Mouse (Mus musculus) CH12F3 (cell line): ENCODE measurements around the gene Dnah12.
"Not testable (repeated sequence)": the region's sequence is repeated elsewhere in the genome, so short reads cannot be mapped to it uniquely, and the experiment has no call there.

ENCODE experiments used
- in situ Hi-C: fragments of 300-500 bp; cut with MboI; formaldehyde crosslinking; loops from 2 replicates; pipeline ENCODE4 v1.14.3; 2020; ENCODE audit warnings: low sequenced_read_pairs

Gene Dnah12

DNA sequence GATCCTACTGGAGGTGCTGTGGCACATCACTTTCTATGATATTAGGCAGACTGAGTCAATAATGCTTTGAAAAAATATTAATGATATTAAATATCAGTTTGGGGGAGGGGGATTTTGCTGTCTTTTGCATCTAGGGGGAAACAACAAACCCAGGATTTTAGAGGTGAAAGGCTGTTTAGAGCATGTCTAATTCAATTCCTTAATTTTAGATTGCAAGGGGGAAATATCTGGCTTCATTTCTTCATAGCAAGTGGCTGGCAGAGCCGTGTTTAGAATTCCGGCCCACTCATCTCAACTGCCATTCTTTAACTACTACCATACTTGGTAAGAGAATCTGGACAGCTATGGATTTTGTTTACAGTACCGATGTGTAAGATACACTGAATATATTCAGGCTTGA lies at the start of gene Dnah12:
Gene Dnah12 (plus strand): TSS at position 301 of the 400 bp plus-strand sequence.
- in situ Hi-C loops, result no loop called here

DNA sequence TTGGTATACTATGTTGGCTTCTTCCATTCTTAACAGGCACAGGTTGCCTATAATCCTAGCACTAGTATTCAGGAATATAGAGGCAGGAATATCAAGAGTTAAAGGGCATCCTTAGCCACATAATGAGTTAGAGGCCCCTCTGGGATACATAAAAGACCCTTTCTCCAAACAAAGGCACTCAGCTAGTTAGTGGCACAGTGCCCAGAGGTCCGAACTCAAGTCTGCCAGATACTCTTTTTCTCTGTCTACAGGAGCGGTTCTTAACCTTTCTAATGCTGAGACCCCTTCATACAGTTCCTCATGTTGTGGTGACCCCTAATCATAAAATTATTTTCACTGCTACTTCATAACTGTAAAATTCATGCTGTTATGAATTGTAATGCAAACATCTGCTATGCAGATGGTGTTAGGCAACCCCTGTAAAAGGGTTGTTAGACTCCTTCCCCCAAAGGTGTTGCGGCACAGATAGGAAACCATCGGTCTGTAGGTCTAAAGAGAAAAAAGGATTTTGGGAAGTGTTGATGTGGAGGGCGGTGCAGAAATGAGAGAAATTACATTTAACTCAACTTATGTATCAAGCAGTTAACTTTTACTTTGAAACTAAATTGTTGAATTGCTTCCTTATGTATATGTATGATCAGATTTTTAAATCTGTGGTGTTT lies 47.0 kb upstream of the Dnah12 start:
- in situ Hi-C loops, result no loop called here

DNA sequence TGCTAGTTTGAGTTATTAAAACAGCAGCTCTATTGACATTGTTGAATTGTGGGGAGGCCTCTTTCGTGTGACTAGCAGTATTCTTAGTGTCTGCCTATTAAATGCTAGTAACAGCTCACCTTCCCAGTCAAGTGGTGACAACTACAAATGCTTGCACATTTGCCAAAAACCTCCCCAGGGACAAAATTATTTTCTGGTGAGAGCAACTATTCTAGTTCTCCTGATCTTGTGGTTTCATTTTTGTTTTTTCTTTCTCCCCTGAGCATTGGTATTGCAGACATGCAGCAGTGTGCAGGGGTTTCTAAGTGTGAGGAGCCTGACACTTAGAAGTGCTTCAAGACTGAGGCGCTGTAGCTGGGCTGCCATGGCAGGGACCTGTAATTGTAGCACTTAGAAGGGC lies 45.3 kb upstream of the Dnah12 start:
- in situ Hi-C loops, result no loop called here

DNA sequence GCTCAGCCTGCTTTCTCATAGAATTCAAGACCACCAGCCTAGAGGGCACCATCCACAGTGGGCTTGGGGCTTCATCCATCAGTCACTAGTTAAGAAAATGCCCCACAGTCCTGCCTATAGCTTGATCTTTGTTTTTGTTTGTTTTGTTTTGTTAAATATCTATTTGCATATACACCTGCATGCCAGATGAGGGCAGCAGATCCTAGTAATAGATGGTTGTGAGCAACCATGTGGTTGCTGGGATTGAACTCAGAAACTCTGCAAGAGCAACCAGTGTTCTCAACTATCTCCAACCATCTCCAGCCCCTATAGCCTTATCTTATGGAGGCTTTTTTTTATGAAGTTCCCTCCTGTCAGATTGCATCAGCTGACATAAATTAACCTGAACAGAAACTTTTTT lies 41.2 kb upstream of the Dnah12 start:
- in situ Hi-C loops, result loop anchor here (10.0 kb wide), 1 partner anchor 157 kb away; no protein-coding TSS in a partner anchor

DNA sequence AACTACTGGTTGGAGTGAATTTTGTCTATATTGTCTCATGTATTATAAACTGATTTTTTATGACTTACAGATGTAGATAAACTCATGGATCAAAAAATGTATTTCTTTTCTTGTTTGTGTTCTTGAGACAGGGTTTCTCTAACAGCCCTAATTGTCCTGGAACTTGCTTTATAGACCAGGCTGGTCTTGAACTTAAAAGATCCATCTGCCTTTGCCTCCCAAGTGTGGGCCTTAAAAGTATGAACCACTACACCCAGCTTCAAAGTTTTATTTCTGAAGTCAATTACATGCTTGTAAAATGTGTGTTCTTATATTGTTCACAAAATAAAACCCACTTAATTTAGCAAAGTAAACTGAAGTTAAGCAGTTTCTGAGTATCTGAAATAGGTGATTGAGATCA lies 34.9 kb upstream of the Dnah12 start:
- in situ Hi-C loops, result loop anchor here (10.0 kb wide), 1 partner anchor 163 kb away; no protein-coding TSS in a partner anchor

DNA sequence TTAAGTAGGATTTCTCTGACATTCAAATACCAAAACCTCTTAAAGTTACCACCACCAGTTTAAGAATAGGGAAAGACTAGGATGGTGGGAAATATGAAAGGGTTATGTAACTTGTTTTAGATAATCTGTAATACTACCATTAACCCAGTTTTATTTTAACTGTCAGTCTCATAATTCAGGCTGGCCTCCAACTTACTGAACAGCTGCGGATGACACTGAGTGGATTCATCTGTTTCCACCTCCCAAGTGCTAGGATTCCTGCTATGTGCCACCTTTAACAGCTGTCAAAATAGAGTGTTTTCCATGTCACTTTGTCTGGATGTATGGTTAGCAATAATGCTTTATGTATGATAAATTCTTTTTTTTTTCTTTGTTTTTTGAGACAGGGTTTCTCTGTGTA lies 32.8 kb upstream of the Dnah12 start:
- in situ Hi-C loops, result no loop called here

DNA sequence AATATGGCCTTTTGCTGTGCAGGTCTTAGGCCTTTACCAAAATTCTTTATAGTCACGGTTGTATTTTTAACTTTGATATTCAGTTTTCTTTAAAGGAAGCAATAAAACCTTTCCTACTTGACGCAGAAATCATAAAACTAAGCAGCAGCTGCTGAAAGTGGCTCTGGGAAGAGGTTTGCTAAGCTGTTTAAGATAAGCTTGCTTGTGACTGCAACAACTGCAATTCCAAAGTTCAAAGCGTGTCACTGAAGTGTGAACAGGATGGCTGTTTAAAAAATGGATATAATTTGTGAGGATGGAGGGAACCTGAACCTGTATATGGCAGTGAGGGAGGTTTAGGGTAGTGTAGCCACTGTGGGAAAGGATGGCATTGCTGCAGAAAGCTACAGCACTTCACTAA lies 31.1 kb upstream of the Dnah12 start:
- in situ Hi-C loops, result no loop called here

DNA sequence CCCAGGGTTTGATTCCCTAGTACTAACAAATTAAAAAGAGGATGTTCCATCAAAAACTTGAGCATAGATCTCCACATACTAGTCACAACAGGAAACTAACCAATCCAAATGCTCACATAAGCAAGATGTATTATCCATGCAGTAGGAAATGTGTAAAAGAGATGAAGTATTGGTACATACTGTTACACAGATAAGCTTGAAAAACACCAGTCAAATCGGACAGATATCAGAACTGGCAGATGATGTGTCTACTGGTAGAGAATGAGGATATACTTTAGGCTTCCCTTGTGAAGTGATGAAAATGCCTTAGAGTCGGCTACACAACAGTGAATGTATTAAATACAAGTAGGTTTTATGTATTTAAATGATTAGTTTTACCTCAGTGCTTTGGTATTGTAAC lies 30.6 kb upstream of the Dnah12 start:
- in situ Hi-C loops, result no loop called here

DNA sequence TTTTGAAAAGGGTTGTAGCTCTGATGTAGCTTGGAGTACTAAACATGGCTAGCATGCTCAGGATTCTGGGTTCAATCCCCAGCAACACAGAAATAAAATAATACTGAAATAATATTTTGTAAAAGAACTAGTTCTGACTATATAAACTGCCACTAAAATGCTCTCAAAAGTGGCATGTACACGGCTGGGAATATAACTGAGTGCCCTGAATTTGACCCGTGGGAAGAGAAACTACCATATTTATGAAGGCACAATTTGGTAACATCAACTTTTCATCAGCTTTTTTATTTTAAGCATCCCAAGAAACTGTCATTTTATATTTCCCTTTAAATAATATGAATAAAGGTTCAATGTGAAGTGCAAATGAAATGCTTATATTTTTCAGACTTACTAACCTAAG lies 29.2 kb upstream of the Dnah12 start:
- in situ Hi-C loops, result no loop called here

DNA sequence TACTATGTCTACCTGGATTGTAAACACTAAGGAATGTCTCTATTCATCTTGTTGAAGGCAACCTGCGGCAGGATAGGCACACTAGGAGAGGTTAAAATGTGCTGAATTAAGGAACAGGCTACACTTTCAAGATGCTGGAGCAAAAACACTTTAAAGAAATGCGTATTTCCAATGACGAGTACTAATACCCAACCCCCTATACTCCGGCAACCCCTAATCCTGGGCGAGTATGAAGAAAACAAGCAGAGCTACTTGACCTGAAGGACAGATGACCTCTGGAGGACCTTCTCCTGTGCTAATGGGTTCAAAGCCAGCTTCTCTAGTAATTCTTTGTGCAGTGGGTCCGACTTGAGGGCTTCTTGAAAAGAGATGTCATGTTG lies 25.1 kb upstream of the Dnah12 start:
- in situ Hi-C loops, result no loop called here

DNA sequence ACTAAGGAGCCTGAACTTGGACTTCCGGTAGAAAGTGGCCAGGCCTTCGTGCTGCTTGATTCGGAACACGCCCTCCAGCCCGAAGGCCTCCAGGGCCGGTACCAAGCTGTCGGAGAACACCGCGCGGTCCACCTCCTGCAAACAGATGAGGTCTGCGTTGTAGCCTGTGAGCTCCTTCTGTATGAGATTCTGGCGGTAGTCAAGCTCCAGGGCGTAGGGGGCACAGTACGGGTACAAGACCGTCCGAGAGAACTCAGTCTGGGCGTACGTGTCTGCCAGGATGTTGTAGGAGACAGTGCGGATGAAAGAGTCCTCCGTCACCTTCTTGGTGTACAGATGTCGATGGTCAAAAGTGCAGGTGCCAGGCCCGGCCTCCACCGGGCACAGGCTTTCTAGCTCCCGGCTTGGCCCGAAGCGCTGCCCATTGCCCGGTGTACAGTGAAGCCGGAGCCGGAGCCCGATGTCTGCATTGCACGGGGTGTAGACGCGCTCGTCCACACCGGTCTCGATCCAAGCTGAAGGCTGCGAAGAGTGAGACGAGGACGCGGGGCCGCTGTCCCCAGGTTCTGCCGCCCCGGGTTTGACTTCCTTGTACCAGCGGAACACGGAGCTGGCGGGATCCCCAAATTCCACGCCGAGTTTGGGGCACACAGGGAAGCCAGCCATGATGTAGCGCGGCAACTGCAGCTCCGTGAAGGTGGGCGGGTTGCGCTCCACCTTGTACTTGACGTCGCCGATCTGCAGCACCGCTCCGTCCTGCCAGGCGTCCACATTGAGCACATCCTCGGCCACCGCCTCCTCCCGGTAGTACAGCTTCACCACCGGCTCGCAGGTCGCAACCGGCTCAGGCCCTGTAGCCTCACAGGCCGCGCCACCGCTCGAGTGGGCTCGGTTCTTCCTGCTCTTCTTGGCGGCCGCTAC lies 24.4 kb upstream of the Dnah12 start:
- in situ Hi-C loops, result no loop called here

DNA sequence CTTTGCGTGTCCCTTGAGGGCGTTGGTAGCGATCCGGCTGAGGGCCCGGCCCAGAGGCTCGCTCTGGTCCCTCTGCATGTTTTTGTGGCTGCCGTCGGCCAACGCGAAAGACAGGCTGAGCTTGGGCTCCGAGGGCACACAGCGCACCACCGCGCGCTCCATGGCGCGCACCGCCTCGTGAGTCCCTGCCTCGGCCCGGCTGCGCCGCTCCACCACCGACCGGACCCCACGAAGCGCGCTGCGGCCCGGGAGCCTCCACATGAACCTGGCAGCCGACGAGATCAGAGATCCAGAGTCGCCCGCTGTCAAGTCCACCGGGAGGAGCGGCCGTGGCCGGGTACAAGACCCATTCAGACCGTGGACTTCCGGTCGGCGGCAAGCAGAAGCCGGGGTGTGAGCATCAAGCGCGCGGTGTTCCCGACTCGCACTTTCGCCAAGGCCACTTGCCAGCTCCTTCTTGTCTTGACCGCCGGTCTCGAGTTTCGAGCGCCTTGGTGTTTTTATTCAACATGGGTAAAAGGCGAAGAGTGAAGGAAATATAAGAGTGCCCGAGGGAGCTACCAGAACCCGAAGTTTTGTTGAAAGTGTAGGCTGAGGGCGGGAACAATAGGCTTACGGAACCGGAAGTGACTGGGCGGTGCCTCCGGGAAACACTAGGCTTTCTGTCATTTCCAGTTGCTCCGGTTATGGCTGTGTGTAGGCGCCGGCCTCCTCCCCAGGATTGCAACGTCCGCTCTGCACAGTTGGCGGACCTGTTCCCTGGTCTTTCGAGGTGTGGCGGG lies 23.6 kb upstream of the Dnah12 start, which contains the start of gene Pde12:
Gene Pde12 (minus strand): TSS at position 592 of the 782 bp plus-strand sequence.
- in situ Hi-C loops, result no loop called here

DNA sequence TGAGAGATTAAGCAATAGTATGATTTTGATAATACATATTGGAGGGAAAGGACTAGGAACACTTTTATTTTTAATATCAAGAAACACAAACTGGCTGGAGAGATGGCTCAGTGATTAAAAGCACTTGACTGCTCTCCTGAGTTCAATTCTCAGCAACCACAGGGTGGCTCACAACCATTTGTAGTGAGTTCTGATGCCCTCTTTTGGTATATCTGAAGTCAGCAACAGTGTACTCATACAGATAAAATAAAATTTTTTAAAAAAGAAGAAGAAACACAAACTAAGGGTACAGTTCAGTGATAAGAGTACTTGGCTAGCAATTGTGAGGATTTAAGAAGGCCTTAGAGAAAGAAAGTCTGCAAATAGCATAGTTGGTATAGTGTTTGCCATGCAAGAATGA lies 22.1 kb upstream of the Dnah12 start:
- in situ Hi-C loops, result no loop called here

DNA sequence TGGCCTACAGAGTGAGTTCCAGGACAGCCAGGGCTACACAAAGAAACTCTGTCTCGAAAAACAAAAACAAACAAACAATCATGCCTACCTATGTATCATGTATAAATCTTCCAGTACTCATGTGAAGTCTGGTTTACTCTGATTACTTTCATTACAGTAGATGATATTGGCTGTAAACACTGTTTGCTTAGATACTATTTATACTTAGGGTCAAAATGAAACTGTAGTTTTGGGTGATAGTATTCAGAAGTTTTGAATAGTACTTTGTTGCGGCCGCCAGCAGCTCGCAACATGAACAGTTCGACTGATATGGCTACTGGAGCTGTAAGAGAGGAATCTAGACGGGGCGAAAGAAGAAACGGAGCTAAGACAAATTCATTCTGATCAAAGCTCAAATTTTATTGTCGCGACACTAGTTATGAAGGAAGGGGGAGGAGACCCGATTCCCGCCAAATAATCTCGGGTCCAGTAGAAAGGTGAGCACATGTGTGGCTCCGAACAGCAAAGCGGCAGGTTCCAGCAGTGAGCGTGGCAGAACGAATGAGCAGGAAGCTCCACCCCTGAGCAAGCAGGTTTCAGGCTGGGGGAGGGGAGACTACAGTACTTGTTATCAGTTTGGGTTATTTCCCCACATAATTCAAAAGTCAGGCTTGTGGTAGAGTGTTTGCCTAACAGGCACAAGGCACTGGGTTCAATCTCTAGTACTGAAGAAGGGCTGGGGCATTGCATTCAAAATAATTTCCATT lies 21.0 kb upstream of the Dnah12 start:
- in situ Hi-C loops, result not testable (repeated sequence)

DNA sequence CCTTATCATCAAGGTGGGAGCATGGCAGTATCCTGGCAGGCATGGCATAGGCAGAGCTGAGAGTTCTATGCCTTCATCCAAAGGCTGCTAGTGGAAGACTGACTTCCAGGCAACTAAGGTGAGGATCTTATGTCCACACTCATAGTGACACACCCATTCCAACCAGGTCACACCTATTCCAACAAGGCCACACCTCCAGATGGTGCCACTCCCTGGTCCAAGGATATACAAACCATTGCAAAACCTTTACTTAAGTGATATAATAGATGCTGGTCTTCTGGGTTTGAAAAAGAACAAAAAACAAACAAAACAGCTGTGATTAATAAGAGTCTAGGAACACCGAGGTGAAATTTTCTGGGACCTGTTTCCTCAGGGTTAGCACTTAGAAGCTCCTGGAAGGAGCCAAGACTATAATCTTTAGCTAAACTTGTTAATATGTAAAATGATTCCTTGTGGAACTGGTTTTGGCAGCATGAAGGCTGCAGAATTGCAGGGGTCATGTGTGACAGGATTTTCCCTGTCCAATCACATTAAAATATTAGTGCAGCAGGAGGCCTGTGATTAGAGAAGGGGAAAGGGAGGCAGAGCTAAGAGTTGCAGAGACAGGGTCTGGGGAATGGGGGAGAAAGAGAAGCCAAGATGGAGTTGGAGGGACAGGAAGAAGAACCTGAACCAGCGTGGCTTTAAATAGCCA lies 18.5 kb upstream of the Dnah12 start:
- in situ Hi-C loops, result not testable (repeated sequence)

DNA sequence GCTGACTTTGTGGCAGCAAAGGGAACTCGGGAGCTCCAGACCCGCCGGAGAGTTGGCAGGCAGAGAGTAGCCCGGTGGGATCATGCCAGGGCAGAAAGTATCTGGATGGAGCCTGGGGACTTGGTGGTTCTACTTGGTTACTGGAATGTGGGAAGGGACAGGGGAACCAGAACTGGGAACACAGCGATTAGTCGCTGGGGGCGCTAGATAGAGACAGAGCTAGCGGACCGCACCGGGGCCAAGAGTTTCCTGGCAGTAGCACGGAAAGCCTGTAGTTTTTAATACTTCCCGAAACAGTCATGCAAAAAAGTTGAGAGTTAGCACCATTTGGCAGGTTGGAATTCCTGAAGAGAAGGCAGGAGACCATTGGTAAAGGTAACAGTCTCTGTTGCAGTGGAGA lies 17.7 kb upstream of the Dnah12 start:
- in situ Hi-C loops, result no loop called here

DNA sequence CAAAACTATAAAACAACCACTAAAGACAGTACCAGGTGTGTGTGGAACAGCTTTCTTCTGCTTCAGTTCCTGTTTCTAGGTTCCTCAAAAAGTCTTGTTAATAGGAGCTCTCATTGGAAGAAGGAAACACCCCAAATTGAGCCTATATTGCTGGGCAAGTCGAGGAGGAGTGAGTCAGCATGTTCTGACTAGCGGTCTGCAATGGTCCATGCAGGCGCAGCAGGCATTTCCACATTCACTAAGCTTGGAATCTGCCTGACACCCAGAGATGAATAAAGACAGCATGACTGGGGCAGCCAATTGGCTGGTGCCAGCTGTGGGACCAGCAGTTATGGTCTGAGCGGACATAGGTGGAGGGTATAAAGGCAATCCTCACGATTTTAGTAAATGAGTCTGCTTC lies 17.3 kb upstream of the Dnah12 start:
- in situ Hi-C loops, result no loop called here

DNA sequence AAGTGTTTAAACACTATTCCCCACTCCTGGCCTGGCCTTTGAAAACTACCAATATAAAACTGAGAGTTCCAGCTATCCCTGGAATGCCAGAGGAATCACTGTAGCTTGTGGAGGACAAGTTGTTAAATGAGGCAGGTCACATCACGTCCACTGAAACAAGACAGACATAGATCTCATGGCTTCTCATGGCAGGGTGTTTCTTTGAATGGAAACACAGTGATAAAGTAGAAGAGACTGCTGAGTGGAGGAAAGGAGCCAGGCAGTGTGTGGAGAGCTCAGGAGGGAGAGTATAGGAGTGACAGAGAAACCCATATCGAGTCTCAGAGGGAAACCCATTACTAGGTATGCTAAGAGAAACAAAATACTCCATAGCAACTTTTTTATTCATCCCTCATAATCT lies 2.3 kb upstream of the Dnah12 start:
- in situ Hi-C loops, result no loop called here

DNA sequence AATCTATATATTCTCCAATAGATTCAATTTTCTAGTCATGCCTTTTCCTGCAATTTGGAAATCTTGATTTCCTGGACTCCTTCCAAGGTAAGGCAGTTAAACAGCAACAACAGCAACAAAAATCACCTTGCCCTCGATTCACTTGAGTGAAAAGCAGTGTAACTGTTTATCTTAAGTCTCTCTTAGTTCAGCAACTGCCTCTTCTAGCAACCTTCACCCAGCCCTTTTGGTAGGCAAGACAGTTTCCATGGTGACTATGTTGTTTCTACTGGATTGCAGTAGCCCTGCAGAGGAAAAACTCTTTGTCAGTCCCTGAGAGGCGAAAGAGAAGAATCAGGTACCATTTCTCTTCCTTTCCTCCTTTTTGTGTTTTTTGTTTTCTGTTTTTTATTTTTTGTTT lies 1.7 kb upstream of the Dnah12 start:
- in situ Hi-C loops, result no loop called here

DNA sequence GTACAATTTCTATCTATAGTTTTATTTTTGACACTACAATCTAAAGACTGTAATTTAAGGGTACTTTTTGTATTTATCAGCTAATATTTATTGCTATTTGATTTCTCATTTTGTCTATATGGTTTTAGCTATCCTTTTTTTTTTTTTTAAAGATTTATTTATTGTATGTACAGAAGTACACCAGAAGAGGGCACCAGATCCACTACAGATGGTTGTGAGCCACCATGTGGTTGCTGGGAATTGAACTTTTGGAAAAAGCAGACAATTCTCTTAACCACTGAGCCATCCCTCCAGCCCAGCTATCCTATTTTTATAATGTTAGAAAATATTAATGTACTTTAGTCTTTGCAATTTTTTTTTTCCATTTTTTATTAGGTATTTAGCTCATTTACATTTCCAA lies 4.8 kb downstream of the Dnah12 start:
- in situ Hi-C loops, result no loop called here
